Mouse (Mus musculus): ENCODE results near the gene Tlcd1. TPM values are rescaled to one million over a fixed set of nuclear protein-coding genes. Genes with fewer than 3 reads are reported as not detected.
A peak's percentile ranks its signal among the peaks of the same experiment; 100 is the strongest.
"Not testable (repeated sequence)": the region's sequence is repeated elsewhere in the genome, so short reads cannot be mapped to it uniquely, and the experiment has no call there.

Tlcd1 gene
- polyA plus RNA-seq, 1 experiment from 2014 or later = 7.6 TPM

DNA sequence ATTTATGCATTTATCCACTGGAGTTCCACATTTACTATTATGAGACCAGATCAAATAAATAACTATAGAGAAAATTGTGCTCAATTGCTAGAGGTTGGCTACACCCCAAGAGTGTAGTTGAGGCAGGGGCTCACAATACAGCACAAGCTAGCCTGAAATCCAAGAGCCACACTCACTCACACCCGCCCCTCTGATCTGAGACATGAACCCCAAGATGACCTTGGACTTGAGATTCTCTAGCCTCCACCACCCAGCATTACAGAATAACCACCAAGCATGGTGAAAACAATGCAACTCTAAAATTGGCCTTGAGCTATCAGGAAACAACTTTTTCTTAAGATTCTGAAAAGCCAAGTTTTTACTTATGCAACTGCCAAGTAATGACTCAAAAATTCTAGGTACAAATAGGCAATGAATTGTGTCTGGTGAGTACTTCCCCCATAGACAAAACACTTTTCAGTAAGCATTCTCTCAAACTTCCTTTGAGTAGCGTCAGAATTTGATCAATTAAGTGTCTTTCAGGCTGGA lies 5.4 kb downstream of the Tlcd1 start:
- H3K9ac ChIP-seq = peak overlapping the region; percentile 92; the same call in 1 of the 2 replicates
- H3K4me1 ChIP-seq = peaks cover 48% of the 10 kb centered on the region

DNA sequence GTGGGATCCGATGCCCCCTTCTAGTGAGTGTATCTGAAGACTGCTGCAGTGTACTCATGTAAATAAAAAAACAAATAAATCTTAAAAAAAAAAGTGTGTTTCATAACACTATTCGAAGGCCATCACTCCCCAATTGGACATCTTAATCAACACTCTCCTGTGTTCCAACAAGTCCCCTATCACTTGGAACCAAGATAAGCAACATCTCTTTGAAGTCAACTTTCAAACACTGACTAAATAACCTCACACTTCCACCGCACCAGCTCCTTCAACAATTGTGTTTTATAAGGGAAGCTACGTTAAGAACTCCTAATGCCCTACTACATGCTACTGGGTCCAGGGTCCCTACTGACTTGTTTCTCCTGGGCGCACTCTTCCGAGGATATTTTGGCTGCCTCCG lies 5.9 kb downstream of the Tlcd1 start:
- no peaks in the 10 kb centered on the region for H3K9me3 ChIP-seq
- no peak for ATAC-seq (replicated peaks)
- H3K4me1 ChIP-seq = peaks cover 43% of the 10 kb centered on the region
- peak overlapping the region; percentile 92 for H3K9ac ChIP-seq
- H3K36me3 ChIP-seq (replicated peaks) = peaks cover 17% of the 10 kb centered on the region
- peak overlapping the region; percentile 96; the same call in 1 of the 2 replicates for H3K27ac ChIP-seq
- peak overlapping the region; percentile 81 for H3K4me3 ChIP-seq
- H3K27me3 ChIP-seq (replicated peaks) = no peaks in the 10 kb centered on the region
- WGBS = 13% methylated on average over 7 of the region's 7 CpGs
- H3K4me2 ChIP-seq = peak overlapping the region; percentile 69

More for the DNA sequence above, 5.4 kb downstream of the Tlcd1 start:
- no peak overlapping the region for H3K27ac ChIP-seq
- peak overlapping the region; percentile 81 for H3K4me3 ChIP-seq
- H3K9me3 ChIP-seq = no peaks in the 10 kb centered on the region
- peak overlapping the region; percentile 69 for H3K4me2 ChIP-seq
- WGBS = 57% methylated on average over 2 of the region's 2 CpGs
- H3K27me3 ChIP-seq (replicated peaks) = no peaks in the 10 kb centered on the region
- peaks cover 17% of the 10 kb centered on the region for H3K36me3 ChIP-seq (replicated peaks)
- ATAC-seq (replicated peaks) = no peak

DNA sequence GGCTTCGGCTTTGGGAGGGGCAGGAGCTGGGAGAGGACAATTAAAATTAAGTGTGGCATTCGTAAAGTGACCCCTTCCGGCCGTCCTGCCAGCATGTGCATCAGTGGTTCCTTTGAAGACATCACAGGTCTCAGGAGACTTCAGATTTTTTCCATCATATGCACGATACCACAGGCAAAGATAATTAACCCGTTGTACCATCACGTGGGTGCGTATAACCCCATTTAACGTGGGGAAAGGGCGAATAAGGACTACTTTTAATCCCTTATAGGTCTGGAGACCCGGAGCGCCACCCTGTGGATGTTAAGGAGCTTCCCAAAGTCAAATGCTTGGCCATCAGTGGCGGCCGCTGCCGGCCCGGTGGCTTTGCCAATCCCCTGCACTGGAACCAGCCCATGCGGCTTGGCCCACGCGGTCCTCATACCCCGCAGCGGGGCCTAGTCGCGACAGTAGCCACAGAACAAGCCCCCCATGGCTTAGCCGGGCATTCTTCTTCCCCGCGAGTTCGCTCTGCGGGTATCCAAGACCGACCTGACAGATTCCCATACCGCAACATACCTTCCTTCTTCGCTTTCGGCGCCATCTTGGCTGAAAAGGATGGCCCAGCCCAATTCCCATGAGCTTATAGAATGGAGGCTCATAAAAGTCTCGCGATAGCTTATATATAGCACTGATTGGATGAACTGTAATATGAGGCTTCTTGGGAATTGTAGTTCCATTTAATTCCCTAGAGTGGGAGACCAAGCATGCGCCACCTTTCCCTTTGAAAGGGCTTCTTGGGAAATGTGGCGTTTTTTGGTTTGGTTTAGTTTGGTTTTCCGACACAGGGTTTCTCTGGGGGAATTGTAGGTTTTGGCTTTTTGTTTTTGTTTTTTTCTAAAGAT lies 6.7 kb downstream of the Tlcd1 start, which contains the start of gene Rpl23a:
Gene Rpl23a, minus strand, starts transcription at position 624 of the 884 bp plus-strand sequence.
- Histone ChIP-seq H3K36me3 (replicated peaks) (peaks cover 17% of the 10 kb centered on the region), H3K27ac (peak within 1 kb of the TSS; percentile 96), H3K4me3 (peak within 1 kb of the TSS; percentile 81), H3K9ac (peak within 1 kb of the TSS; percentile 92), H3K9me3 (no peaks in the 10 kb centered on the region), H3K4me2 (peak within 1 kb of the TSS; percentile 69), H3K27me3 (replicated peaks) (no peaks in the 10 kb centered on the region), H3K4me1 (peaks cover 41% of the 10 kb centered on the region)
- ATAC-seq (replicated peaks) = peak; percentile 95
- whole genome bisulfite sequencing = under 1% methylated on average over 38 of the region's 38 CpGs

DNA sequence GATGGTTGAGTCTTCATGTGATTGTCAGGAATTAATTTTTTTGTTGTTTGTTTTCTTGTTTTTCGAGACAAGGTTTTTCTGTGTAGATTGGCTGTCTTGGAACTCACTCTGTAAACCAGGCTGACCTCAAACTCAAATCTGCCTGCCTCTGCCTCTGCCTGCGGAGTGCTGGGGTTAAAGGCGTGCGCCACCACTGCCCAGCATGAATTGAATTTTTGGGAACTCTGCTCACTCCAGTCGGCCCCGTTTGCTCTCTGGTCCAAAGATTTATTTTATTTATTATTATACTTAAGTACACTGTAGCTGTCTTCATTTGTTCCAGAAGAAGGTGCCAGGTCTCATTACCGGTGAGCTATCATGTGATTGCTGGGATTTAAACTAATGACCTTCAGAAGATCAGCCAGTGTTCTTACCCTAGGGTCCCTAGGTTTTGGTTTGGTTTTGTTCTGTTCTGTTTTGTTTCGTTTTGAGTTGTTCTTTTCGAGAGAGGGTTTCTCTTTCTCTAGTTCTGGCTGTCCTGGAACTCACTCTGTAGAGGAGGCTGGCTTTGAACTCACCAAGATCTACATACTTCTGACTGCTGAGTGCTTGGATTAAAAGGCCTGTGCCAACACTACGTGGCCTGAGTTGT lies 7.5 kb downstream of the Tlcd1 start:
- peak overlapping the region; percentile 81 for H3K4me3 ChIP-seq
- H3K27ac ChIP-seq = peak overlapping the region; percentile 96
- no peaks in the 10 kb centered on the region for H3K27me3 ChIP-seq (replicated peaks)
- 57% methylated on average over 10 of the region's 10 CpGs for WGBS
- H3K4me2 ChIP-seq = peak overlapping the region; percentile 69
- no peaks in the 10 kb centered on the region for H3K9me3 ChIP-seq
- peaks cover 17% of the 10 kb centered on the region for H3K36me3 ChIP-seq (replicated peaks)
- peaks cover 34% of the 10 kb centered on the region for H3K4me1 ChIP-seq
- 0 out of 2 replicates have a peak overlapping the region, but pooled peaks have one; percentile 92 for H3K9ac ChIP-seq
- ATAC-seq (replicated peaks) = peak; percentile 9; the same call in 1 of the 2 replicates

DNA sequence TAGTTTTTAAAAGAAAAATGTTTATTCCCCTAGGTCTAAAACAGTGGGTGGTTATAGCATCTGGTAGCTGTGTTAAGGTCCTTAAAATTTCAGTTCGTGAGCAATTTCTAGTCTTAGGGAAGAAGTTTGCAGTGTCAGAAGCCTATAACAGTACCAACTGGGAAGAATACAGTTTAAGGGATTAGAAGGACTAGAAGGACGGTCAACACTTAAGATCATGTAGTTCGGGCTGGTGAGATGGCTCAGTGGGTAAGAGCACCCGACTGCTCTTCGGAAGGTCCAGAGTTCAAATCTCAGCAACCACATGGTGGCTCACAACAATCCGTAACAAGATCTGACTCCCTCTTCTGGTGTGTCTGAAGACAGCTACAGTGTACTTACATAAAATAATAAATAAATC lies 8.2 kb downstream of the Tlcd1 start:
- H3K36me3 ChIP-seq (replicated peaks) = peaks cover 15% of the 10 kb centered on the region
- H3K27ac ChIP-seq; ATAC-seq (replicated peaks); H3K9me3 ChIP-seq; H3K4me2 ChIP-seq; H3K9ac ChIP-seq; H3K27me3 ChIP-seq (replicated peaks); H3K4me3 ChIP-seq: not testable (repeated sequence)
- 94% methylated on average over 6 of the region's 6 CpGs for WGBS
- peaks cover 31% of the 10 kb centered on the region for H3K4me1 ChIP-seq

DNA sequence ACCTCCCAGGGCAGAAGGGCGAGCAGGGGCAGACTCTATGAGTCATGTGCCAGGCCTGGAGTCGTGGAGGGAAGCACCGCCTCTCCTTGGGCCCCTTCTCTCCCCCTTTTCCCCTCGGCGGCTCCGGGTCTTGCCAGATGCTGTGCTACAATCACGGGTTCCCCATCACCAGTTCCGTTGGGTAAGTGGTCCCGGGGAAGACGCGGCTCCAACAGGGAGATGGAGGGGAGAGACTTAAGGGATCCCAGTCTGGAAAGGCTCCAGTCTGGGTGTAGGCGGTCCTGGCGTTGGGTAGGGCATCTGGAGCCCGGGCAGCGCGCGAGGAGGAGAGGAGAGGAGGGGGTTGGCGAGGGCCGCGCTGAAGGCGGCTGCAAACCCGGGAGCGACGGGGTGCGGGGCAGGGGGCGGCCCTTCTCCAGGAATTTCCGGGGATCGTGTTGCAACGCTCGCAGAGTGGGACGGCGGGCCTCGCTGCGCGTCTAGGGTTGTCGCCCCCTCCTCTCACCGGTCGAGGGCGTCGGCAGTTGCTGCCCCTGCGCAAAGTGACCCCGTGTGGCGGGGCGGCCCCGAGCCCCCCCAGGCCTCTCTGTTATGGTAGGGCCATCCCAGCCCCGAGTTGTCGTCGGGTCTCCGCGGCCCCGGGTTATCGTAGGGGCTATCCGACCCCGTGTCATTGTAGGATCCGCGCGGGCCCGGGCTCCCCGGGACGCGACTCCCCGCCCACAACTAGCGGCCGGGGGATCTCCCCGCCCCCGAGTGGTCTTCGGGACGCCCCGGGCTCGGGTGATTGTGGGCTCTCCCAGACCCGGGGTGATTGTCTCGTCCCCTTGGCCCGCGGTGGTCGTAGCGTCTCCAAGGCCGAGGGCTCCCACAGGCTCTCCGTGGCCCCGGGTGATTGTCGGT lies 12.1 kb downstream of the Tlcd1 start, which contains the start of gene Rab34:
Gene Rab34, plus strand, starts transcription at position 100 of the 903 bp plus-strand sequence.
- peak; percentile 84 for ATAC-seq (replicated peaks)
- Histone ChIP-seq H3K4me2 (peak within 1 kb of the TSS; percentile 68), H3K9ac (peak within 1 kb of the TSS; percentile 82), H3K36me3 (replicated peaks) (peaks cover 17% of the 10 kb centered on the region), H3K4me1 (peaks cover 25% of the 10 kb centered on the region), H3K4me3 (peak within 1 kb of the TSS; percentile 69), H3K9me3 (no peaks in the 10 kb centered on the region), H3K27ac (peak within 1 kb of the TSS; percentile 91), H3K27me3 (replicated peaks) (no peaks in the 10 kb centered on the region)
- WGBS = under 1% methylated on average over 79 of the region's 80 CpGs

DNA sequence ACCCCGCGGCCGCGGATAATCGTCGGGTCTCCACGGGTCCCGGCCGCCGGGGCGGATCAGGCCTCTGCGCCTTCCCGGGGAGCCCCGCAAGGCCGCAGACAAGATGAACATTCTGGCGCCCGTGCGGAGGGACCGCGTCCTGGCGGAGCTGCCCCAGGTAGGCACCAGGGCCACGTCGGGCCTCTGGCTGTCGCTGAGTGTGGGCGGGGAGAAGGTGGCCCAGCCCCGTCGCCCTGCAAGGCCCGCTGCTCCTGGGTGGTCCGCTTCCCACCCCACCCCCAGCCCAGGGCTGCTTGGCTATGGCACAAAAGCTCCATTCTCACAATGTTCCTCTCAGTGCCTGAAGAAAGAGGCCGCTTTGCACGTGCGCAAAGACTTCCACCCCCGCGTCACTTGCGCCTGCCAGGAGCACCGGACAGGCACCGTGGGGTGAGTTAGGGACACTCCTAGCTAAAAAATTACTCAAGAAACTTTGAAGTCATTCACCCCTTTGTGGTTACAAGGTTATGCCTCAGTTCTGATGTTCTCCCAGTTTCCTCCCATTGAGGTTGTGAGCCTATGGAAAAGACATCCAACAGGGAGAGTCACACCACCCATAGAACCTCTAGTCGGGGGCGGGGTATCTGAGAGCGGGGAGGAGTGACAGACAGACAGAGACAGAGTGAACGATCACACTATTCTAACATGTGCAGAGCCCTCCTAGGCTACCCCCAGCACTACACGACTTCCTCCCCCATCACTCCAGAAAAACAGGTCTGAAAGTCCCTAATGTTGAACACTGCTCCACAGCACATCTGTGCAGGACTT lies 12.9 kb downstream of the Tlcd1 start:
- H3K4me2 ChIP-seq = peak overlapping the region; percentile 68
- H3K27ac ChIP-seq = peak overlapping the region; percentile 91

DNA sequence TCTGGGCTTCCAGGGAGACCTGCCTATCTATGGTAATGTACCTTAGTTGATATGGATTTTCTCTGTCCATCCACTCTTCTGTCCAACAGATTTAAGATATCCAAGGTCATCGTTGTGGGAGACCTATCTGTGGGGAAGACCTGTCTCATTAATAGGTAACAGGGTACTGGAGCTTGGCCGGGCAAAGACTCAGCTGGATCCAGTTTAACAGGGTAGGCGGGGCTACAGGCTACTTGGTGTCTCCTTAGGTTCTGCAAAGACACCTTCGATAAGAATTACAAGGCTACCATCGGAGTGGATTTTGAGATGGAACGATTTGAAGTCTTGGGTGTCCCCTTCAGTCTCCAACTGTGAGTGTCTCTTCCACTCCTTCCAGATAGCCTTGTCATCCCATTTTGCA lies 13.5 kb downstream of the Tlcd1 start:
- WGBS = 80% methylated on average over 6 of the region's 6 CpGs
- Histone ChIP-seq H3K36me3 (replicated peaks) (peaks cover 17% of the 10 kb centered on the region), H3K4me3 (peak overlapping the region; percentile 69), H3K4me1 (peaks cover 27% of the 10 kb centered on the region), H3K27ac (peak overlapping the region; percentile 91), H3K9me3 (no peaks in the 10 kb centered on the region), H3K9ac (no peak overlapping the region), H3K27me3 (replicated peaks) (no peaks in the 10 kb centered on the region), H3K4me2 (peak overlapping the region; percentile 68)
- ATAC-seq (replicated peaks) = no peak

More for the DNA sequence above, 12.9 kb downstream of the Tlcd1 start:
- Histone ChIP-seq H3K27me3 (replicated peaks) (no peaks in the 10 kb centered on the region), H3K36me3 (replicated peaks) (peaks cover 17% of the 10 kb centered on the region), H3K4me1 (peaks cover 21% of the 10 kb centered on the region), H3K9me3 (no peaks in the 10 kb centered on the region), H3K4me3 (peak overlapping the region; percentile 69), H3K9ac (peak overlapping the region; percentile 82)
- WGBS = under 1% methylated on average over 42 of the region's 42 CpGs
- ATAC-seq (replicated peaks) = peak; percentile 80

DNA sequence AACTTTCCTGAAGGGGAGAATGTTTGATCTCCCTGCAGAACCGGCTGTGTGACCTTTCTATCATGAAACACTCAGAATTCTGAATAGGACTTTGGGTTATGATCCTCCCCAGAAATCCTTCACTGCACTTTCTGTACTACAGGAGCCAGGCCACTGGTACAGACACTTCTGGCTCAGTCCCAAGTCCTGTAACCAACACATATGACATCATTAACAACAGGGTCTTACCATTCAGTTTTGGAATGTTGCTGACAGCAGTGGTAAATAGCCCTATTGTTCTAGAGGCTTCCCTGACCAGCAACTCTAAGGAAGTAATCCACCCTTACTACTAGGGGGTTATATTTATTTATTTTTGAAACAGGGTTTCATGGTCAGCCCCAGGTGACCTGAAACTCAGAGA lies 16.6 kb downstream of the Tlcd1 start, which contains the start of gene Proca1:
Gene Proca1, plus strand, starts transcription at position 280 of the 400 bp plus-strand sequence.
- H3K9me3 ChIP-seq = no peaks in the 10 kb centered on the region
- no peaks in the 10 kb centered on the region for H3K27me3 ChIP-seq (replicated peaks)
- H3K36me3 ChIP-seq (replicated peaks) = peaks cover 17% of the 10 kb centered on the region
- H3K4me2 ChIP-seq = no peak within 1 kb of the TSS
- no peak within 1 kb of the TSS for H3K27ac ChIP-seq
- peaks cover 22% of the 10 kb centered on the region for H3K4me1 ChIP-seq
- WGBS = 91% methylated on average over 1 of the region's 1 CpGs
- H3K4me3 ChIP-seq = no peak within 1 kb of the TSS
- ATAC-seq (replicated peaks) = no peak
- H3K9ac ChIP-seq = no peak within 1 kb of the TSS

DNA sequence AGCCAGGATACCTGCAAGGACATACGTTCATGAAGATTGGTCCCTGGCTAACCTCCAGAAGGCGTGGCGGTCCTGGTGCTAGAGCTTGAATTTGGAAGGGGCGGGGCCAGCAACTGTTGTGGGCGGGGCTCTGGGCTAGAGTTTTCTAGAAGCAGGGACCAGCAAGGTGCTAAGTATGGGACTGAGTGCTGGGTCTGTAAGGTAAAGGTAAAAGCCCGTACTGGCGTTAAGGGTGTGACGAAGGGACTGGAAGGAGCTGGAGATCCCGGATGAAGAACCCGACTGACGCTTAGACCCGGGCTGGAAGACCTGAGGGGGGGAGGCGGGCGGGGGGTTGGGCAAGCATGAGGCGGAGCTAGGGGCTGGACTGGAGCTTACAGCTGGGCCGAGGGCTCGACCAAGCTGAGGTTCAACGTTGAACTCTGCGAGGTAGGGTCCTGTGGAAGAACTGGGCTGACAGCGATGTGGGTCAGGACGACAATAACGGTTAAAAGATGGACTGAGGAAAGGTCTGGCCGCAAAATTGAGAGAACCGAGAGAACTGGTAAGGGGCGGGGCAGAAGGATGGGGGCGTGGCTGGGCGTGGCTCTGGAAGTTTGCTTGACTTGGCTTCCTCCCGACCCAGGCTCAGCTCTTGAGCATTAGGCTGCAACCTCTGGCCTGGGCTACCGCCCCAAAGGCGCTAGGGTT lies 18.0 kb downstream of the Tlcd1 start:
- H3K36me3 ChIP-seq (replicated peaks) = peaks cover 17% of the 10 kb centered on the region
- WGBS = 3% methylated on average over 30 of the region's 30 CpGs
- no peak overlapping the region for H3K27ac ChIP-seq
- peak overlapping the region; percentile 42 for H3K4me2 ChIP-seq
- peaks cover 18% of the 10 kb centered on the region for H3K4me1 ChIP-seq
- H3K9me3 ChIP-seq = no peaks in the 10 kb centered on the region
- no peaks in the 10 kb centered on the region for H3K27me3 ChIP-seq (replicated peaks)
- H3K4me3 ChIP-seq = peak overlapping the region; percentile 27
- no peak for ATAC-seq (replicated peaks)
- H3K9ac ChIP-seq = no peak overlapping the region
